In genomic region chr8:73342761-73343395, GRCm38 (mm10) we compare ENCODE assay signal across 10 mouse cellular contexts. TPM values are rescaled to one million over a fixed set of nuclear protein-coding genes. Genes with fewer than 3 reads are reported as not detected.
DNase-seq lines count a peak whose midpoint lies in the region; ATAC-seq and TF ChIP-seq lines count a peak whose summit lies in the region.
"Had no signal": no experiment of that assay in that cellular context is flagged by ENCODE, and none has a peak within 500 bp of the region (broad histone marks: within the 10 kb centered on the region; RNA-seq: fewer than 3 reads in every experiment).

No protein-coding gene starts in this region.

- H3K27me3 ChIP-seq in liver, embryonic 13.5 days = no peaks in the 10 kb centered on the region
- H3K27me3 ChIP-seq in liver, embryonic 11.5 days (replicated peaks; ENCODE audit: control insufficient read depth, insufficient read depth, low read length) = no peaks in the 10 kb centered on the region
- H3K27me3 ChIP-seq in kidney, postnatal 0 days (ENCODE audit: insufficient read depth, low read length) = no peaks in the 10 kb centered on the region
- H3K27me3 ChIP-seq in stomach, embryonic 15.5 days (replicated peaks) = no peaks in the 10 kb centered on the region
- H3K27me3 ChIP-seq in thymus, adult 2 months (ENCODE audit: control insufficient read depth, insufficient read depth, low read length) = no peaks in the 10 kb centered on the region
- H3K27me3 ChIP-seq: embryonic facial prominence, embryonic 15.5 days; midbrain, embryonic 13.5 days had no signal

- H3K27ac ChIP-seq in liver, embryonic 13.5 days = no peak overlapping the region
- no peak overlapping the region for H3K27ac ChIP-seq in liver, embryonic 11.5 days (ENCODE audit: low read depth, low read length)
- H3K27ac ChIP-seq in kidney, postnatal 0 days = no peak overlapping the region
- peak overlapping the region; percentile 23; the same call in 1 of the 2 replicates for H3K27ac ChIP-seq in stomach, embryonic 15.5 days
- no peak overlapping the region for H3K27ac ChIP-seq in thymus, adult 2 months (ENCODE audit: control insufficient read depth, insufficient read depth, low read length)
- H3K27ac ChIP-seq: embryonic facial prominence, embryonic 15.5 days; midbrain, embryonic 13.5 days had no signal

- DNase-seq in liver, embryonic 13.5 days = no peak
- DNase-seq in liver, embryonic 11.5 days (ENCODE audit: low spot score) = no peak
- peak; percentile 28 for DNase-seq in gastrocnemius, postnatal 10 days
- peak; percentile 4 for DNase-seq in kidney, postnatal 0 days (ENCODE audit: low spot score)
- no peak for DNase-seq in layer of hippocampus, adult 8-10 months (ENCODE audit: low spot score in 2 of 2)
- DNase-seq in yolk sac, embryonic 10.5 days (ENCODE audit: low spot score) = no peak
- no peak for DNase-seq in thymus, adult 2 months

- ATAC-seq in liver, embryonic 13.5 days (ENCODE audit: low read depth) = 0 out of 2 replicates have a peak, but pooled peaks have one; percentile 34
- ATAC-seq in liver, embryonic 11.5 days (replicated peaks; ENCODE audit: low FRiP score) = no peak
- ATAC-seq in kidney, postnatal 0 days (replicated peaks; ENCODE audit: low FRiP score, low read depth) = no peak
- ATAC-seq in stomach, embryonic 15.5 days (ENCODE audit: insufficient read depth, low FRiP score, low read depth) = peak; percentile 68
- ATAC-seq: midbrain, embryonic 13.5 days had no signal

- H3K9ac ChIP-seq in liver, embryonic 13.5 days = no peak overlapping the region
- no peak overlapping the region for H3K9ac ChIP-seq in liver, embryonic 11.5 days (ENCODE audit: low read depth, low read length)
- no peak overlapping the region for H3K9ac ChIP-seq in kidney, postnatal 0 days (ENCODE audit: low read depth, low read length)
- no peak overlapping the region for H3K9ac ChIP-seq in stomach, embryonic 15.5 days
- H3K9ac ChIP-seq: embryonic facial prominence, embryonic 15.5 days; midbrain, embryonic 13.5 days had no signal

- TF ChIP-seq POLR2A in thymus, adult 2 months (IDR thresholded peaks at IDR 0.05; ENCODE audit: control insufficient read depth, extremely low read depth, insufficient read depth, low read length, poor library complexity) = no peak

- no peak for TF ChIP-seq CTCF in kidney, postnatal 0 days (IDR thresholded peaks at IDR 0.05; ENCODE audit: low read depth)
- TF ChIP-seq CTCF in thymus, adult 2 months (IDR thresholded peaks at IDR 0.05; ENCODE audit: borderline replicate concordance, control insufficient read depth, extremely low read depth, insufficient read depth, low read length, poor library complexity) = no peak

- WGBS in liver, embryonic 13.5 days (ENCODE audit: insufficient replicate concordance) = 64% methylated on average over 3 of the region's 3 CpGs
- 87% methylated on average over 3 of the region's 3 CpGs for WGBS in liver, embryonic 11.5 days
- 67% methylated on average over 3 of the region's 3 CpGs for WGBS in kidney, postnatal 0 days
- WGBS in stomach, embryonic 15.5 days = 36% methylated on average over 3 of the region's 3 CpGs
- WGBS in thymus, adult 2 months = 90% methylated on average over 3 of the region's 3 CpGs

- no peaks in the 10 kb centered on the region for H3K9me3 ChIP-seq in liver, embryonic 13.5 days (replicated peaks)
- H3K9me3 ChIP-seq in liver, embryonic 11.5 days (ENCODE audit: control insufficient read depth, low read length) = no peaks in the 10 kb centered on the region
- H3K9me3 ChIP-seq in kidney, postnatal 0 days (replicated peaks; ENCODE audit: low read length) = no peaks in the 10 kb centered on the region
- H3K9me3 ChIP-seq in stomach, embryonic 15.5 days = no peaks in the 10 kb centered on the region
- H3K9me3 ChIP-seq: embryonic facial prominence, embryonic 15.5 days; midbrain, embryonic 13.5 days had no signal

- no peak overlapping the region for H3K4me2 ChIP-seq in liver, embryonic 13.5 days
- H3K4me2 ChIP-seq in liver, embryonic 11.5 days = no peak overlapping the region
- no peak overlapping the region for H3K4me2 ChIP-seq in kidney, postnatal 0 days (ENCODE audit: low read length)
- H3K4me2 ChIP-seq in stomach, embryonic 15.5 days = no peak overlapping the region
- H3K4me2 ChIP-seq: embryonic facial prominence, embryonic 15.5 days; midbrain, embryonic 13.5 days had no signal

- 0 out of 2 replicates have a peak, but pooled peaks cover 4% of the 10 kb centered on the region for H3K4me1 ChIP-seq in liver, embryonic 13.5 days (replicated peaks)
- H3K4me1 ChIP-seq in liver, embryonic 11.5 days (replicated peaks; ENCODE audit: control insufficient read depth, insufficient read depth, low read length) = no peaks in the 10 kb centered on the region
- H3K4me1 ChIP-seq in kidney, postnatal 0 days (replicated peaks; ENCODE audit: insufficient read depth, low read length) = no peaks in the 10 kb centered on the region
- peaks cover 8% of the 10 kb centered on the region; the same call in 1 of the 2 replicates for H3K4me1 ChIP-seq in stomach, embryonic 15.5 days
- no peaks in the 10 kb centered on the region for H3K4me1 ChIP-seq in thymus, adult 2 months (replicated peaks; ENCODE audit: control insufficient read depth, insufficient read depth, low read length)
- H3K4me1 ChIP-seq: midbrain, embryonic 13.5 days had no signal

- no peaks in the 10 kb centered on the region for H3K36me3 ChIP-seq in liver, embryonic 13.5 days
- H3K36me3 ChIP-seq in liver, embryonic 11.5 days (ENCODE audit: control insufficient read depth, insufficient read depth, low read length) = no peaks in the 10 kb centered on the region
- H3K36me3 ChIP-seq in kidney, postnatal 0 days (ENCODE audit: insufficient read depth, low read length) = no peaks in the 10 kb centered on the region
- no peaks in the 10 kb centered on the region for H3K36me3 ChIP-seq in stomach, embryonic 15.5 days
- no peaks in the 10 kb centered on the region for H3K36me3 ChIP-seq in thymus, adult 2 months (ENCODE audit: control insufficient read depth, insufficient read depth, low read length)
- H3K36me3 ChIP-seq: embryonic facial prominence, embryonic 15.5 days; midbrain, embryonic 13.5 days had no signal

- H3K4me3 ChIP-seq in liver, embryonic 13.5 days (replicated peaks) = no peak overlapping the region
- H3K4me3 ChIP-seq in liver, embryonic 11.5 days (ENCODE audit: low read depth, low read length) = no peak overlapping the region
- H3K4me3 ChIP-seq in kidney, postnatal 0 days (replicated peaks; ENCODE audit: low read depth, low read length) = no peak overlapping the region
- no peak overlapping the region for H3K4me3 ChIP-seq in stomach, embryonic 15.5 days (replicated peaks)
- no peak overlapping the region for H3K4me3 ChIP-seq in thymus, adult 2 months (ENCODE audit: control insufficient read depth, insufficient read depth, low read length)
- H3K4me3 ChIP-seq: embryonic facial prominence, embryonic 15.5 days; midbrain, embryonic 13.5 days had no signal

RNA-seq across cellular contexts. Expression of gene Large1, which starts 10.5 kb away (rescaled TPM):
- polyA plus RNA-seq in liver, embryonic 13.5 days (2015; fragmentation: Nextera tagmentation; extraction: Ambion mirVana) = 0.67 and 0.75 TPM in 2 replicates
- polyA plus RNA-seq in liver, embryonic 11.5 days (2014; fragmentation: Nextera tagmentation; extraction: Ambion mirVana) = 4.1 and 4.2 TPM in 2 replicates
- total RNA-seq in gastrocnemius, postnatal 10 days (2021) = 10 to 100 TPM; 25.1 to 26.9 TPM
- 4.2 and 4.4 TPM in 2 replicates for polyA plus RNA-seq in kidney, postnatal 0 days (2015; fragmentation: Nextera tagmentation; extraction: Ambion mirVana)
- polyA plus RNA-seq in stomach, embryonic 15.5 days (2015; fragmentation: Nextera tagmentation; extraction: Ambion mirVana) = 6.3 and 6.6 TPM in 2 replicates
- 100 to 1,000 TPM; 127 to 150 (median 138) TPM for total RNA-seq in layer of hippocampus, adult 8-10 months (2022)
- polyA plus RNA-seq in thymus, adult 2 months (2012; rRNA removed) = 3.5 and 4.4 TPM in 2 replicates

Comparison
In these comparisons a context has a peak if more than half of its experiments do, and no peak if none do; other contexts are left out.
1. ATAC-seq: peak in liver, embryonic 13.5 days (single experiment) and stomach, embryonic 15.5 days (single experiment); none in liver, embryonic 11.5 days (single experiment) and kidney, postnatal 0 days (single experiment).
2. DNase-seq: peak in gastrocnemius, postnatal 10 days (single experiment) and kidney, postnatal 0 days (single experiment); none in liver, embryonic 13.5 days (single experiment), liver, embryonic 11.5 days (single experiment), layer of hippocampus, adult 8-10 months (0 of 2), yolk sac, embryonic 10.5 days (single experiment) and thymus, adult 2 months (single experiment).